Mouse (Mus musculus) lung, postnatal 10 days (tissue): ENCODE results near the gene Zfp526.

Source experiments
- DNase-seq: peaks from one replicate; pipeline ENCODE4 v3.0.0; 2021

The Zfp526 gene

DNA sequence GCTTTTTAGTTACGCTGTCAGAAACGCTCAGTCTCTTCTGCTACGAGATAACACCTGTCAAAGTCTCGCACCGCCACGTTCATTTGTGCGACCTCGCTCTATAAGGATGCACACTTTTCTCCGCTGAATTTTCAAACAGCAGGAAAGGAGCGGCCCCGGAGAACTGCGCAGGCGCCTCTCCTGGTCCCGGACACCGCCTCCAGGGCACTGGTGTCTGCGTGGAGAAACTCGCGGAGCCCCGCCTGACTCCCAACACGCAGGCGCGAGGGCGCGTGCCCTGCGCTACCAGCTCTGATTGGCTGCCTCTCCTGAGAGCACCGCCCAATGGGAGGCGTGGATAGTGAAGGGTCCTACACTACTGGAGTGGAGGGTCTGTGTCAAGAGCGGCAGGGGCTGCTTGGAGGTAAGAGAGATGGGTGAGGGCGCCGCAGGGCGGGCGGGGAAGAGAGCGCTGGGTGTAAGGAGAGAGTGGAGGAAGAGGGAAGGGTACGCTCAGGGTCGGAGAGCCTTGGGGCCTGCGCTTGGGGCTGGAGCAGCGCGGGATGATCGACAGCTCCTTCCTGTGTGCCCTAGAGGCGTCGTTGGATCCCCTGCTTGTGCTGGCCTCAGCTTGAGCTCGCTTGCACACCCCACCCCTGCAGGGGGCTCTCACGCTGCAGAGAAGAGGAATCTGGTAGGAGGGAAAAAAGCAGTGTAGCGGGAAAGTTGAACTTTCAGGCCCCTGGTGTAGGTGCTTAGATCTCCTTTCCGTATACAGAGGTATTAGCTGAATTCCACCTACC is at the start of gene Zfp526:
Gene Zfp526, plus strand, starts transcription at position 324 of the 782 bp plus-strand sequence.
- DNase-seq: peak; percentile 99

DNA sequence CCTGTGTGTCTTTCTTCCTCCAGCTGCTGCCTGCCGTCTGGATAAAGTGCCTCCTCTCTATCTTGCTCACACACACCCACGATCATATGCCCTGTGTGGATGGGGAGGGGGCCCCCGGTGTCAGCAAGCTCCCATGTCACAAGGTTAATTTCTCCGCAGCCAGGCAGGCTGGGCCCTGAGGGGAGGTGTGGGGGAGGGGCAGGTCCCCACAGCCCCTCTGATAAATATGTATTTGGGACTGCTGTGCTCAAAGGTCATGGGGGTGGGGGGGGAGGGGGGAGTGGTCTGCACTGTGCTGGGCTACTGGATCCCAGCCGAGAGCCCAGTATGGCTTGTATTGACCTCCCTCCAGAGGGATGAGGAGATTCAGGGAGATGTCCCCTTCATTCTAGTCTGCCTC is 48.6 kb upstream of the Zfp526 start:
- DNase-seq: no peak

DNA sequence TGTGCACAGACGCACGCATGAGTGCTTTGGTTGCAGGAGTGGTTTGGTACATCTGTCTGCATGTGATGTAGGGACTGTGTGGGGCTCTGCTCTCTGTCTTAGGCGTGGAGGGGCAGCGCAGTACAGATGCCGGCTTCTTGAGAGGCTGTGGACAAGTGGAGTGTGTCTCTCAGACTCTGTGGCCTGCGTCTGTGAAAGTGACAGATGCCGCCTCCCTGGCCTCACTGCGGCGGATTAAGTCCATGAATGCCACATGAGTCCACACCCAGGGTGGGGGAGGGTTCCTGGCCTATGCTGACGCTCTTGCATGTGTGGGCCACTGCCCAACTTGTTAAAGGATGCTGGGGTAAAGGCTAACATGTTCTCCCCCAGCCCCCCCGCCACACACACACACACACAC is 46.9 kb upstream of the Zfp526 start:
- DNase-seq: no peak

DNA sequence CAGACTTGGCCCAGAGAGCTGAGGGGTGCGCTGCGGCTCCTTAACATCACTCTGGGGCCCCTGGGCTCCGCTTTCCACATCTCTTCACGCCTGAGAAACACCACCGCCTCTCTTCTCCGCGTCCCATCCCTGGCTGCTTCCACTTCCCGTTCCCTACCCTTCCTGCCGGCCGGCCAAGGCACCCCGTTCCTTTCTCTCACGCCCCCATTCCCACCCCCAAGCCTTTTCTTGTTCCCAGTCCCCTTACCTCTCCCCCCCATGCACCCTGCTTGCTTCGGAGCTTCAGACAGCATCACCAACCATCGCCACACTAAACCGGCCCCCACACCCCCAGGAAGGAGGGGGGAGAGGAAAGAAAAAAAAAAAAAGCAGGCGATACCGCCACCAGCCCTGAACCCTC is 42.9 kb upstream of the Zfp526 start:
- DNase-seq: no peak

DNA sequence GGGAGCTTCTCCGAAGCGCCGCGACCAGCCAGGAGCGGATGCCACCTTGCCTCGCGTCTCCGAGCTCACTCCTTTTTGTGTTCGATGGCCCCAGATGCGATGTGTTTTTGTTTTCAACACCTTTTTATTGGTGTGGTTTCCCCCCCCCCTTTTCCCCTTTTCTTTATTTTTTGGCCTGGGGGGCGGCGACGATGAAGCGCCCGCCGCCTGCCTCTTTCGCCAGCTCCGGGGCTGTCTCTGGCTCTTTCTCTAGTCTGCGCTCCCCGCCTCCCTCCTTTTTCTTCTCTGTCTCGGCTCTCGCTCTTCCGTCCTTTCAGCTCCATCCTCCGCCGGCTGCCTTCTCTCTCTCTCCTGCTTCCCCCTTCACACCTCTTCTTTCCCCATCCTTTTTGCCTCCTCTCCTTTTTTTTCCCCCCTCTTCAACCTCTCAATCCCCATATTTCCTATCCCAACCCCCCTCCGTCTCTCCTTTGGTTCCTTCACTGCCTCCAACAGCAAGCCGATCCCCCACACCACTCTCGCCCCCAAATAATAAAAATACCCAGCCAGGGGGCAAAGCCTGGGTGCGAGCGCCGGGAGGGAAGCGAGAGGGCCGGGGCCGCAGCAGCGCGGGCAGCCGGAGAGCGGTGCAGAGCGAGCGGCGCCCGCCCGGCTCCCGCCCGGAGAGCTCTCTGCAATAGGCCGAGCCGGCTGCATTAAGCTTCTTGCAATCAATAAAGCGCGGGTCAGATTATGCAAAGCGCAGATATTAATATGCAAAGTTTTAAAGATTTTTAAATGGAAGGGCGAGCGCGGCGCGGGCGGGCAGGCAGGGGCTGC is 42.2 kb upstream of the Zfp526 start:
- DNase-seq: no peak

DNA sequence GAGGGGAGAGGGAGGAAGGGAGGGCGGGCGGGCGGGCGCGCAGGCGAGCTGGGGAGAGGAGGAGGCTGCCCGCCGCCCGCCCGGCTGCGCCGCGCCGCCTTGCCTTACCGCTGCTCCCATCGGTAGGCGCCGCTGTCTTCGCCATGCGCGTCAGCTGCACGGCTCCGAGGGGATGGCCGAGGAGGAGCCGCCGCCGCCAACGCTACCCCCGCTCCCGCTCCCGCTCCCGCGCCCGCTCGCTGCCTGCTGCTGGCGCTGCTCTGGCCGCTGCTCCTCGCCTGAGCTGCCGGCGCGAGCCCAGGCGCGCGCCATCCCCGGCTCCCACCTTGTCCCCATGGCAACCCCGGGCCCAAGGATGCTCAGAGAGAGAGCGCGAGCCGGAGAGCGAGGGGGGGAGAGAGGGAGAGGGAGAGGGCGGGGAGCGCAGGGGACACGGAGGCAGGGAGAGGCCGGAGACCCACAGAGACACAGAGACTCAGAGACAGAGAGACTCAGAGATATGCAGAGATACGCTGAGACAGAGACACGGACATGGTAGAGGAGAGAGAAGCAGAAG is 41.5 kb upstream of the Zfp526 start, which contains the start of gene Pou2f2:
Gene Pou2f2, minus strand, starts transcription at position 121 of the 556 bp plus-strand sequence.
- peak; percentile 71 for DNase-seq

DNA sequence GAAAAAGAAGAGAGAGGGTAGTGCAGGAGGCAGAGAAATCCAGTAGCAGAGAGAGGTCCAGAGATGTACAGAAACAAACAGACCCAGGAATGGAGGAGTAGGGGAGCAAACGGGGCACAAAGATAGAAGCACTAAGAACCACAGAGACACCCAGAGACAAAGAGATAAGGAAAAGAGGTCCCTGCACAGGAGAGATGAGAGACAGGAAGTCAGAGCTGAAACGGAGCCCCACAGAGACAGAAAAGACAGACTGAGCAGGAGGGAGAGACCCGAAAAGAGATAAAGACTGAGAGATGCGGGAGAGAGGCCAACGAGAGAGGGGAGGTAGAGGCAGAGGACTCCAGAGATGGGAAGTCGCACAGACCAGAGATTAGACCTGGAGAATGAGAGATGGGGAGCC is 40.7 kb upstream of the Zfp526 start:
- no peak for DNase-seq

DNA sequence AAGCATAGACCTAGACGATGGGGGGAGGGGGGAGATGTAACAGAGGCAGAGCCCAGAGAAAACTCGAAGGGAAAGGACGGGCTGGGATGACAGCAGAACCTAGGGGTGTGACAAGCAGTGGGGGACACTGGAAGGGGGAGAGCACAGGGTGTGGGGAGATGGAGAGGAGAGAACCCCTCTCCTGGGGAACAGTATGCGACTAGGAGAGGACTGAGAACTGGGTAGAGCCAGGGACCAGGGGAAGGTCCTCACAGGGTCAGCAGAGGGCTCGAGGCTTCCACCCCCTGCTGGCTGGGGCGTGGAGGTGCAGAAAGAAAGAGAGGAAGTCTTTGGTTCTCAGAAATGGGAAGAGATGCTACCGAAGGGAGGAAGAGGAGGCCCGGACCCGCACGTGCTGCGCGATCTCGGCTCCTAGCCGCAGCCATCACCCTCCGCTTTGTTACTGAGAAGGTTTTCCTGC is 39.9 kb upstream of the Zfp526 start:
- DNase-seq: peak; percentile 48

DNA sequence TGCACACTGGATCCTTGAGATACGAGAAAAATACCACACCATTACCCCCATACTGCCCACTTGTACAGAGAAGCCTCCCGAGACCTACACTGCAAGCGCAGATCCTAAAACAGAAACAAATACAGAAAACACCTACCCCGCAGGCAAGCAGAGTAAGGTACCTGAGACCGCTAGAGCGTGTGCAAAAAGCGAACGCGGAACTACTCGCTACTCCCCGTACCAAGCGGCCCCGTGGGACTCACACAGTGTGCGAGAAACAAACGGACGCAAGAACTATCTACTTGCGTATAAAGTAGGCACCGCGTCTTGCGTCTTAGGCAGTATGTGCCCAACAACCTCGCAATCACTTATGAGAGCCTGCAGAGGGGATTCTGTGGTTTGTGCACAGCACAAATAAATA is 39.4 kb upstream of the Zfp526 start:
- no peak for DNase-seq

DNA sequence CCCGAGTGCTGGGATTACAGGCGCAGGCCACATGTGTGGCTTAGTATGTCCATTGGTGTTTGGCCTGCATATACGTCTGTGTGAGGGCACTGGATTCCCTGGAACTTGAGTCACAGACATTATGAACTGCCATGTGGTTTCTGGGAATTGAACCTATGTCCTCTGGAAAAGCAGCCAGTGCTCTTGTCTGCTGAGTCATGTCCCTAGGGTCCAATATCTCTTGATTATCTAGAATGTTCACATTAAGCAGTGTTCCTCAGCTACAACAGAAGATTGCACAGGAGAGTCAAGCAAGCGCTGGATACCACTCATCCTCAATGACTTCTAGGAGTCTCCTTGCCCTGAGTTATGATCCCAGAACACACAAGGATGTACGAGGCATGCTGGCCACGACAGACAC is 37.1 kb upstream of the Zfp526 start:
- no peak for DNase-seq

DNA sequence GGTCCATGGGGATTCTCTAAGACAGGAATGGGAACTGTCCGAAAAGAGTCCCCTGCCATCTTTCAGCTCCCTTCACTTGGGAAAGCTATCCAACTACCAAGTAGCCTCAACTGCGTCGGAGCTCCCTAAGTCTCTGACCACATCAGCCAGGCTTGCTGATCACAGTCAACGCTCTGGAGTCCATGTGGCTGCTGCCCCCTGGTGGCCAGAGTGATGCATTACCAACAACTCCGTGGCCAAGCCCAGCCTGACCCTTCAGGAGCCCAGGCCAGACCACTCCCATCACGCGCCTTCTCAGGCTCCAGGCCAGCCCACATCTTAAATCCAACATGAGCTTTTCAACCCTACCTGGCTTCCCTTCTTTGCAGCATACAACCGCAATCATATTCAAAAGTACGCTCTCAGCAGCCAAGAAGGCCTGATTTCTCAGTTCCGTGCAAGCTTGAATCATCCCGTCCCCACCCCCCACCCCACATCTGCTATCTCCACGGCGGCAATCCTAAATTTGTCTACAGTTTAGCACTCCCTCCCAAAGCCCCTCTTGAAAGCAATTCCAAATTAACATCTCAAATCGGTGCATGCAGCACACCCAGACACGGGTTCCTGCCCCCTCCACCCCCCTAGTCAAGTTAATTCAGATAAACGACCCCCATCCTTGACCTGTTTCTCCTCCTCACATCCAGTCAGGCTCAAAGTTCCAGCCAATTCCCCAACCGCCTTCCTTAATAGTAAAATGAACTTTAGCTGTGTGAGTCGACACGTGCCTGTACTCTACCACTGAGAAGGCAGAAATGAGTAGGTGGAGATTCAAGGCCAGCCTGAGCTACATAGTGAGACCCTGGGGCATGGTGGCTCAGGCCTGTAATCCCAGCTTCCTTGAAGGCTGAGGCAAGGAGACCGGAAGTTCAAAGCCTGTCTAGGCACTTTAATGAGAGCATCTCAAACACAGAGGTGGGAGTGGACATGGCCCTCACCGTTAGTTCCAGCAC is 33.3 kb upstream of the Zfp526 start:
- peak; percentile 90 for DNase-seq

DNA sequence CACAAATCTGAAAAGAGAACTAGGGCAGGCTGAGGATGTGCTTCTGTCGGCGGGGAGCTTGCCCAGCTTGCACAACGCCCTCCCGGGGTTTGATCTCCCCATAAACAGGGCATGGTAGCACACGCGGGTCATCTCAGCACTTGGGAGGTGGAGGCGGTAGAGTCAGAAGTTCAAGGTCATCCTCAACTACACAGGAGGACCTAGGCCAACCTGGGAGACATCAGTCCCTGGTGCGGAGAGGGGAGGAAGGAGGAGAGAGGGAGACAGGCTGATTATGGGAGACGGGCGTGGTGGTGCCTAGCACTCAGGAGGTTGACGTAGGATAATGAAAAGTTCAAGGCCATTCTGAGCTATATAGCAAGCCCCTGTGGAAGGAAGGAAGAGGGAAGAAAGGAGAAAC is 30.4 kb upstream of the Zfp526 start:
- DNase-seq: no peak

DNA sequence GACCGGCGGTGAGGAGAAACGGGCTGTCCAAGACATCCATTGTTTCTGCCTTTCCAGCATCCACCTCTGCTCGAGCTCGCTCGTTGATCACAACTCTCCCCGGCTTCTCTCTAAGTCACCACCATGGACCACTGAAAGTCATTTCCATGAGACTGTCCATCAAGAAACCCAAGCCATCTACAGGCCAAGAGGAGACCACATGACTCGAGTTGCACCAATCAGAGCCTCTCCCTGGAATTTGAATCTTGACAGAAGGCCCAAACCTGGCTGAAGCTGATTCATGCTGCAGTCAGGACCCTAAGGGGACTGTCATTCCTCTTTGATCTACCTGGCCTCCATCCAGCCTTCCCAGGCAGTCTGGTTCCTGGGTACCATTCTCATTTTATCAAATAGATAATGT is 29.1 kb upstream of the Zfp526 start:
- DNase-seq: no peak

DNA sequence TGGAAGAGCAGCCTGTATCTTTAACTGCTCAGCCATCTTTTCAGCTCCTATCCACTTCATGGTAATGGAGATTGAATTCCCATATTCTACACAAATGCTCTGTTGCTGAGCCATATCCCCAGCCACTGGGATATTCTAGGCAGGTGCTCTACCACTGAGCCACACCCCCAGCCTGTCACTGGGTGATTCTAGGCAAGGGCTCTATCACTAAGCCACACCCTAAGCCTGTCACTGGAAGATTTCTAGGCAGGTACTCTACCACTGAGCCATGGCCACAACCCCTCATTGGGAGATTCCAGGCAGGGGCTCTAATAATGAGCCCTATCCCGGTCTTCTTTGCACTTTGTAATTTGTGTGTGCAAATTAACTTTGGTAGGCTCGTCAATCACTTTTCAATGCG is 26.1 kb upstream of the Zfp526 start:
- DNase-seq: no peak

DNA sequence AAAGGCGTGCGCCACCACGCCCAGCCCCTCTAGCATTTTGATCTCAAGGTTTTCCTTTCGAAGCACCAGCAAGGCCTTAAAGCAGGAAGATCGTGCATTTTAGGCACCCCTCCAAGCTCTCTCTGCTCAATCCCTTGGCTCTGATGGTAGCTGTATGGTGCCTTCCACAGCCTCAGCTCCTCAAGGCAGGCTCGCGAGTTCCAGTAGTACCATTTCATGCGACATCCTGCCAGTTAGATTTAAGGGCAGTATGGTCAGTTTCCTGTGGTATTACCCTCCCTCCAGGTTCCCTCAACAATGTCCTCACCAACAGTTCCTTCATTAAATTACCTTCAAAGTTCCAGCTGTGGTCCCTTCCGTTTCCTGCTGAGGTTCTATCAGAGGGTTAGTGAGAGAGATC is 25.1 kb upstream of the Zfp526 start:
- DNase-seq: no peak

DNA sequence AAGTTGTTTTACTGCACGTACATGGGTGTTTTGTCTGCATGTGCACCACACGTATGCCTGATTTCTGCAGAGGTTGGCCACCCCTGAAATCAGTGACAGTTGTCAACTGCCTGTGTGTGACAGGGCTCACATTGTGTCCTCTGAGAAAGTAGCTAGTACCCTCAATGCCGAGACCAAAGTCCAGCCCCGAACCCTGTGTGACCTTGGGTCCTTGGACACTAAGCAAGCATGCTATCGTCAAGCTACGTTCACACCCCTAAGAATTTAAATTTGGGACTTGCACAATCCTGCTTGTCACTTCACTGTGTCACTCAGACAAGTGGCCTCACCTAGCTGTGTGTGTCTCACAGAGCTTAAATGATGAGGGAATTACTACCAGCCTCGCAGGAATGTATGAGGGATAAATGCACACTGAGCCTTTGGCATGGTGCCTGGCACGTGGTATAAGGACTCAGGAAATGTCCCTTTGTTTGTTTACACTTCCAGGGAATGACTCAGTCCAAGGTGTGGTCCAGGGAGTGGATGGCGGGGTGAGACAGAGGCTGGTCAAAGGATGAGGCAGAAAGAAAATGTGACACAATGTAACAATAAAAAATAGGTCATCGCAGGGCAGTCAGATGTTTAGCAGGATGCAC is 23.7 kb upstream of the Zfp526 start:
- peak; percentile 77 for DNase-seq

DNA sequence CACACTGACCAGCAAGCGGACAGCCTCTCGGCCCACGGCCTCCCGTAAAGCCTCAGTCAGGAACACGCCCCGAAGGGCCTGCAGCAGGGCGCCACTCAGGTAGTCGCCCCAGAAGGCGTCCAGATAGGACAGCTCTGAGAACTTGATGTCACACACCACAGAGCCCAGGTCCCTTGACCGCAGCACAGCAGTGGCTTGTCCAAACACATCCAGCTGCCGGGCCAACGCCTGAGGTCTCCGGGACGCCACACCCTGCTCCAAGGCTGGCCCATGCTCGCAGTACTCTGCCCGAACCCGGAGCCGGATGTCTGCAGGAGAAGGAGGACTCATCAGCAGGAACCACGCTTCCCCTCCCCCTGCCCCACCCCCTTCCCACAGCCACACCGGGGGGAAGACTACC is 17.6 kb upstream of the Zfp526 start:
- DNase-seq: no peak

DNA sequence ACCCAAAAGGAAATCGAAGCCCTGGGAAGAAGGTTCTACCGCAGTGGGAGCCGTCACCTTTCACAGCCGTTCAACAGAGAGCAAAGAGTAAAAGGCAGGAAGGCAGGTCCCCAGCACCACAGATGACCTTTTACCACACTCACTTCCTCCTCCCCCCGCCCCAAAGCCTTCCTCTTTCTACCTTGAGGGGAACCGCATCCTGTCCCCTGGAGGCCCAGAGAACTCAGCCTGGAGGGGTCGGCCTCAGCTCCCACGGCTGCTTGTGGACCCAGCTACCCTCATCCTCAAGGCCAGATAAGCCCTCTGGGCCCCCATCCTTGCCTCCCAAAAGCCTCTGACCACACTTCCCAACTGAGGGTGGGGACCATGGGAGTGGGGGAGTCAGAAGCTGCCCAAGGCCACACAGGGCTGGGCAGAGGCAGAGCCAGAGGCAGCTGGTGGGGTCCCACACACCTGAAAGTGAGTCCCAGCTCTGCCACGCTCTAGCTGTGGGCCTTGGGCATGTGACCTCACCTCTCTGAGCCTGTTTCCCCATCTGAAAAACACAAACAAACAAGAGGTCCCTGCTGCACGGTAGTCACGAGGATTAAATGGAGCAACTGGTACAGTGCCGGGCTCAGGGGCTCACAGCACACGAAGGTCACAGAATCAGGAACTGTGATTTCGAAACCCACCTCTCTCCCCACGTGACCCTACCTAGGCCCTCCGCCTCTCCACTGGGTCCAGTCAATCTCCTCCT is 15.7 kb upstream of the Zfp526 start:
- DNase-seq: no peak

DNA sequence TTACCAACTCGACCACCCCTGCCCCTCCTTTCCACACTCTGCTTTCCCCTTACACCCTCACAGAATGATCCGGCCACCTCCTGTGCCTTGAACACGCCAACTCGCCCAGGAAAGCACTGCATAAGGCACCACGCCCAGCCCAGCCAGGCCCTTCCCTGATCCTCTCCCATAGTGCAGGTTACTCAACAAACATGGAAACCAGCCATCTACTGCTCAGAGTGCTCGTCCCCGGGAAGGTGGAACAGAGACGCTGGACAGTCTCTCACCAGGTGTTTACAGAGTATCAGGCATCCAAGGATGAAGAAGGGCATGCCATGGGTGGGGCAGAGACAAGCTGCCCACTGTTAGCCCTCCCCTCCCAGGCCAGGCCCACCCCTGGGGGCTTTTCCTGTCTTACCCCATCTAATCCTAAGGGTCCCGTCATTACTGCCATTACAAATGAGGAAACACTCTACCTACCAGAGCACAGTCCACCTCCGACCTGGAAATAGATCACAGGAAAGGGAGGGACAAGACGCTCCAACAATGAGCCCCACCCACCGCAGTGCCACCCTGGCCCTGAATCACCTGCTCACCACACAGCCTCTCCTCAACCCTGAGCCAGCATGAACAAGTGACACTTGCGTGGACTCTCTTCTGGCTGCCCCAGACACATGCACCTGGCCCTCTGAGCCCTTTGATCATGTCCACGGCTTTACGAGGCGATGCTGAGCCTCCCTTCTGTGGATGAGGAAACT is 15.0 kb upstream of the Zfp526 start:
- DNase-seq: peak; percentile 20

DNA sequence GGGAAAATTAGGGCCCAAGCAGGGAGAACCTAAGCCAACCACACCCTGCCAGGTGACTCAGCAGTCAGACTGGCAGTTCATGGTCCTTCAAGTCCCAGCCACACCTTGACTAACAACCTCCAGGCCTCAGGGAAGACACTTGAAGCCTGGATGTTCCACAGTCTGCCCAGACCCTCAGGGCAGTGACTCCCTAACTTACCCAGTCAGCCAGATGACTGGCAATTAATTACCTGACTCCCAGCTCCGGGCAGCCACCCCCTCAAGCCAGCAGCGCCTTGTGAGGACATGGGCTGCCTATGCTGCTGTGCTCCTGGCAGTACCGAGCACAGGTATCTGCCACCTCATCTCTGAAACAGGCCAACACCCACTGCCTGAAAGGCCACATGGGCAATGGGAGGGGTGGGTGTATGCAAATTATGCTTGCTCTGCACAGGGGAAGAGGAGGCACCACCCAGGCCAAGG is 12.0 kb upstream of the Zfp526 start:
- no peak for DNase-seq
